Mouse (Mus musculus): ENCODE measurements at regions not wholly inside any gene's neighbourhood (a gene's known extent, or its start where the extent isn't known, plus 50 kb on each side); places are given as distances from the start of the nearest gene placed in this dataset.

DNA sequence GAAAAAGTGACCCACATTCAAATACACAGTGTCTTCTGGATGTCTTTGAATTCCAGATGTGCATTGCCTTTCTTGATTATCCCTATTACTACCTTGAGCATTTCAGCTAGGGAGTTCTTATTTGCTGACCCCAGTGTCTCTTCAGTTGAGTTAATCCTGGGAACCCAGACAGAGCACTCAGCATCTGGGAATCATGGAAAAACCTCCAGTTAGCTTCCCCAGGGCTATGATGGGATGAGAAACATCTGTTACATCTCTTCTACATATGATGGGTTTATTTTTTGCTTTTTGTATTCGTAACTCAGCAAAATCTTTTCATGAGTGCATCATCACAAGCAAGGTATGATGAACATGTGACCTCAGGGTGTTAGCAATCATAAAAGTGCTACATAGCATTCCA lies 914.6 kb downstream of the Slc22a22 start:
- TF ChIP-seq CTCF (IDR thresholded peaks at IDR 0.05; ENCODE audit: borderline replicate concordance, insufficient read depth, low read depth, low read length) = no peak
- no peak for TF ChIP-seq POLR2A (IDR thresholded peaks at IDR 0.05; ENCODE audit: borderline replicate concordance, insufficient read depth, low read length)
